Mouse (Mus musculus) frontal cortex, postnatal 36 days (tissue): Measurements from ENCODE around the gene Pnpla3.
"Not testable (repeated sequence)": the region's sequence is repeated elsewhere in the genome, so short reads cannot be mapped to it uniquely, and the experiment has no call there.

ENCODE experiments used
- DNase-seq, 2 experiments: peaks; one replicate each; pipeline ENCODE4 v3.0.0; 2022; ENCODE audit warnings: low spot score in 2 of 2

Gene Pnpla3

DNA sequence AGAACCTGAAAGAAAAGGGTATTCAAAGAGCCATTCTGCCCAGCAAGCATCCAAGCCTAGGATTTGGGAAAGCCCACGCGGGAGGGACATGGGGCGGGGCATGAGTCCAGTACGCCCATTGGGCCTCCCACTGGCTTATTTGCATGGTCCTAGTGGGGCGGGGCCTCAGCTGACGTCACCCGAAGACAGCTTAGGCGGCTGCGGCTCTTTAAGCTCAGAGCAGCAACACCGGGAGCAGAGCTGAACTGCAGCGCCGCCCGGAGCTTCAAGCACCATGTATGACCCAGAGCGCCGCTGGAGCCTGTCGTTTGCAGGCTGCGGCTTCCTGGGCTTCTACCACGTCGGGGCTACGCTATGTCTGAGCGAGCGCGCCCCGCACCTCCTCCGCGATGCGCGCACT is at the start of gene Pnpla3:
Pnpla3 (plus strand) TSS at position 238 of the 400 bp plus-strand sequence.
- peak; percentile 95 to 99 for DNase-seq

DNA sequence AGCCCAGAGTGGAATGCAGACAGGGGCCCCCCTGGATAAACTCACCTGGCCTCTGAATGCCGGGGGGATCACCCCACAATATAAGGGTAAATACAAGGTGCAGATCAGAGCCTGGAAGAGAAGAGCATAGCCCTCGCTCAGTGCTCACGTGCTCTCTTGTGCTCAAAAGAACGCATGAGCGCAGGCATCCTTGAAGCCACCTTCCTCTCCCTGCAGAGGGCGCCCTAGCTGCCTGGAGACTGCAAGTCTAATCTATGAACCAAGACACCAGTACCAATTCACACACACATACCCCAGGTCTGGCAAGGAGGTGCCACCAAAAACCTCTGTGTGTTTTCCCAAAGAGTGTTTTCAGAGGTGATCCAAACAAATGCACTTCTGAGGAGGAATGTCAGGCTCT is 47.0 kb upstream of the Pnpla3 start:
- DNase-seq: no peak

DNA sequence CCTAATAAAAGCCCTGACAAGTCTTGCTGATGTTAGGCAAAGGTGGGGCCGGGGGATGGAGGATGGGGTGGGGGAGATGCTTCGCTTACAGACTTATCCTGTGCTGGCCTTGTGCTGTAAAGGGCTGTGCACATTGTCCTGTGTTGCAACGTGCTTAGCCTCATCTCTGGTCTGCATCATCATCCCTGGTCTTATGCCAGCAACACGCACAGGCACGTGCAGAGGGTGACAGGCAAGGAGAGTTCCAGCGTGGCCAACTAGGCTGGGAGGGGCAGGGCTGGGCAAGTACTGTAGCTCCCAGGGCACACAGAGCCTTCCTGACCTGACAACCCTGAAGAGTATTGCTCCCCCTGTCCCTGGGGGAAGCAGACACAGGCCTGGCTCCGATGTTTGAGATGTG is 46.6 kb upstream of the Pnpla3 start:
- no peak for DNase-seq

DNA sequence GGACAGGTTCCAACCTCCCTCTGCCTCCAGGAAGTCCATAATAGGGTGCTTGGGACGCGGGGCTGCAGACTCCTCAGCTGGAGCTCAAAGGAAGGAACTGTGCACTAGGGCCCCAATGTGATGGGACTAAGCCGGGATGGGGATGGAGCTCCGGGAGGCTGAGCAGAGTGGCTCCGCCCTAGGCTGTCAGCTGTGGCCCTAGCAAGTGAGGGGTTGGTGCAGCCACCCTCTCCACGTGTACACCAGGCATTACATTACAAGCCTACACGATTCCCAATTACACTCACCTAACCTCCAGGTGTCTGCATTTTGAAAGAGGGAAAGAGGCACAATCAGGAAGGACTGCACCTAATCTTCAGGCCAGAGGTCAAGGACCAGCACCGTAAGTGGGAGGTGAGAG is 44.6 kb upstream of the Pnpla3 start, which contains the start of gene Pnpla5:
Pnpla5 (minus strand) TSS at position 101 of the 400 bp plus-strand sequence.
- DNase-seq: no peak

DNA sequence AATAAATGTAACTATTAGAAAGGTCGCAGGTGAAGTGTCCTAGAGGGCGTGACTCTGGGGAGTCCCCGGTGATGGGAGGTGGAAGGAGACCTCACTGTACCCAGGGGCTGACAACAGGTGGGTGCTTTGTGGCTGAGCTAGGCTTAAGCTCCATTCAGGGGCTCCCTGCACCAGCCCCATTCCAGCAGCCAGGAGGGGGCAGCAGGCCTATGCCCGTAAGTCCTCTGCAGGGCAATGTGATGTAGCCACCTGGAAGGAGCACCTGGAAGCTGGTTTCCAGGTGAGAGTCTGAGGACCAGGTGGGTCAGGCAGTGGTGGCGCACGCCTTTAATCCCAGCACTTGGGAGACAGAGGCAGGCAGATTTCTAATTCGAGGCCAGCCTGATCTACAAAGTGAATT is 43.6 kb upstream of the Pnpla3 start:
- DNase-seq: no peak

DNA sequence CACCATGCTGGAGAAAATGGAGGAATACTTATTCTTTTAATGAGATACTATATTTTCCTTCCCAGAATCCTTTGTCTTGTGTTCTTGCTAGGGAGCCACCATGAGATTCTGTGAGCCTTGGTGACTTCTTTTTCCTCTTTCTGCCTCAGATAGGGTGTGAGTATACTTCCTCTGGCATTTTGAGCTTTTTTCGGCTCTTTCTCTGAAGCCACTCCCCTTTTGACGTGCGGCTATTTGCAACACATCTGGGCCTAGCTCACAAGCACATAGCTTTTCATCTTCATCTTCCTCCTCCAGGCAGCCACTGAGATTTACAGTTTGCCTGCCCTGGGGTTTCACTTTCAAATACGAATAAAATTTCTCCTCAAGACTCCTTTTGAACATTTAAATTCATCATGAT is 41.2 kb upstream of the Pnpla3 start:
- no peak for DNase-seq

DNA sequence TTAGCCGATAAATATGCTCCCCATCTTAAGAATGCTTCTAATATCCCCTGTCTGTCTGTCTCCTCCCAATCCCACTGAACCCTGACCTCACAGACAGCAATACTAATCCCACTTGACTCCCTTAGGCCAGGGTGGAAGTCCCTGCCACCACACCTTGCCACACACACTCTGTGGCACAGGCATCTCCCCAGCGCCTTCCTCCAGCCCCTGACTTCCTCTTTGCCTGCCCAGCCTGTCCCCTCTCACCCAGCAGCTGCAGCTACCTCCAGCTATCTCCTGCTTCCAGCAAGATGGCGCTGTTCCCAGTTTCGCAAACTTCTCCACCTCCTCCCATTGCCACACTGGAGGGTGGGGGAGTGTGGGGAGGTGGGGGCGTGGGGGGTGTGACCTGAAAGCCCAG is 40.8 kb upstream of the Pnpla3 start:
- DNase-seq: no peak

DNA sequence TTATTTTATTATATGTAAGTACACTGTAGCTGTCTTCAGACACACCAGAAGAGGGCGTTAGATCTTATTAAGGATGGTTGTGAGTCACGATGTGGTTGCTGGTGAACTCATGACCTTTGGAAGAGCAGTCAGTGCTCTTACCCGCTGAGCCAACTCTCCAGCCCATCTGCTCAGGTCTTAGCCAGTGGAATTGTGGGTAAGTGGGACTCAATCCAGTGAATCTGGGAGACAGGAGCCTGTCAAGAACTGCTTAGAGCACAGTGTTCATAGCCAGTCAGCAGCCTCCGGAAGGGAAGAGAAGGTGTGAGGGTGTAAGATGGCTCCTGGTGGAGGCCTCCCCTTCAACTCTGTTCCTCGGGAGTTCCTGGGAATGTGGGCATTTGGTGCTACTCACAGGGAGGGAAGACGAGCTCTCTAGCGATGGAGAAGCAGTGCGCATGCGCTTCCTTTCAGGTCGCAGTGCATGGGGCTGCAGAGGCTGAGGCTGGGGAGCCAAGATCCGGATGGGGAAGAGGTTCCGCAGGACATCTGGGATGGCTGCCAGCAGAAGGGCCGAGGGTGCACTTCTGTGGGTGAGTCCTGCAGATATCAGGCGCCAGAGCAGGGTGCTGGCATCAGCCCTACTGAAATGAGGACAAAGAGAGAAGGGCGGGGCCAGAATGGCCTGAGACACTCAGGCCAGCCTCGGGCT is 36.4 kb upstream of the Pnpla3 start:
- DNase-seq: peak in 1 of 2 experiments; percentile 10

DNA sequence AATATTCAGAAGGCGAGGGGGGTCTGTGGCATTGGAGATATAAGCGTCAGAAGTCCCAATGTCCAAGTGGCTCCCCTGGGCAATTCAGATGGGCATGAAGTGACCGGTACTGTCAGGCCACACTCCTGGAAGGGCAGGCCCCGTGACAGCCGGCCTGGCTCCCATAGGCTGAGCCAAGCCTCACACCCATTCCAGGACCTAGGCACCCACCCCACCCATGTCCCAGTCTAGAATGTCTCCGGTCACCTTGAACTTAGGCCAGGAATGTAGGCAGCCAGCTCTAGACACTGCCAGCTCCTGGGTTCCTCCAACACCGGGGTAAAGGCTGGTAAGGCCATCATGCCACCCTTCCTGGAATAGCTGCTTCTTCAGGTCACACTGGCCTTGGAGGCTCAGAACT is 35.7 kb upstream of the Pnpla3 start:
- DNase-seq: no peak

DNA sequence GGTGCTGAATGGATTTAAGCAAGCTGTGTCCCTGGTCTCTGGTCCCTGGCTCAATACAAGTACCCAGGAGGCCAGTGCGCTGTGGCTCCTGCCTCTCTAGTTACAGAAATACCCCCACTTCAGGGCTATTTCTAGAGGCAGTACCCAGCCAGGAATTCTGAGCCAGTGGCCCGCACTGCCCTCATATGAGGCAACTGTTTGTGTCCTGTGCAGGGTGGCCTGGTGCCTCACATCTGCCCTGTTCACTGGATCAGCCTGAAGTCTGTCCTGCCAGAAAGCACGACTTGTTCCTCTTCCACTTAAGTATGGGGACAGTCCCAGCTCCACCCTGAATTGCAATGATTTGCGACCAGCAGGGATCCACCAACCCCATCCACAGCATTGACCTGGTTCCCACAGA is 34.2 kb upstream of the Pnpla3 start:
- no peak for DNase-seq

DNA sequence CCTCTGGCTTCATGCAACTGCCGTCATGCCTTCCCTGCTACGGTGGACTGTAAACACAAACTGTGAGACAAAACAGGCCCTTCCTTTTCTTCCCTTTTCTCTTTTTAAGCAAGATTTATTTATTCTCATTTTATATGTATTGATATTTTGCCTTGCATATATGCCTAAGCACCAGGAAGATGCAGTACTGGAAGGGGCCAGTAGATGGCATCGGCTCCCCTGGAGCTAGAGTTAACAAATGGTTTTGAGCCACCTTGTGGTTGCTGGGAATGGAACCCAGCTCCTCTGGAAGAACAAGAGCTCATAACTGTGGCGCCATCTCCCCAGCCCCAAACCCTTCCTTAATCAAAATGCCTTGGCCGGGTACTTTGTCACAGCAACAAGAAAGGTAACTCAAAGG is 32.2 kb upstream of the Pnpla3 start:
- no peak for DNase-seq

DNA sequence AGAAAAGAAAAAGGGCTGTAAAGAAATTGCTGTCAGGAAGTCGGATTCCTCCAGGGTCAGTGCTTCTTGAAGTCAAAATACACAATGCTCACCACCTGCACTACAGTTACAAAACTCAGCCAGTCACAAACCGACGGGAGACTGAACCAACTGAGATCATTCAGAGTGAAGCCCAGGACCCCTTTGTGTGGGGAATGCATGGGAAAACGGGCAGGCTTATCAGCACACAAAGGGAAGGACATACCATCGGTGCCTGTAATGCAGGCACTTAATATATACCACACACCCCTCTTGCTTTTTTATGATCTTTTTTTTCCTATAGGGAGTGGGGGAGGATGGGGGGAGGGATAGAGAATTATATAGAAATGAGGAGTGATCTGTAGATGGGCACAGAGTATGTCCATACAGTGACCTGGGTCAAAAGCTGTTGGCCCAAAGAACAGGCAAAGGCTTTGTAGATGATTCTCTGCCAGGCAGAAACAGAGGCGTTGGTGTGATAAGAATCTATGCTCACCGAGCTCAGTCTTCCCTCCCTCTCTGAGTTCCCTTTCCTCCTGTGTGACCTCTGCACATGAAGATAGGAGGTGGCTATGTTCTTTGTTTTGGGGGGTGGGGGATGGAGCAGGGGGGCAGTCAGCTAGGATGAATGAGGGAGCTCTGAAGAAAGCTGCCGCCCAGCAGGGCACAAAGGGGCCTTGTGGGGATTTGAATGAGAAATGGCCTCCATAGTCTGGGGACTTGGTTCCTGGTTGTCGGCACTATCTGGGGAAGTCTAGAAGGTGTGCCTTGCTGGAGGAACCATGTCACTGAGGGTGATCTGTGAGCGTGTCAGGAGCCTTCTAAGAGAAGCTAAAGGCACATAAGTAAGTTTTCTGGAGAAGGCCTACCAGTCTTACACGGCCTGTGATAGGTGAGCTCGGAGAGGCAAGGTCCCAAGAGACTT is 30.9 kb upstream of the Pnpla3 start:
- DNase-seq: no peak

DNA sequence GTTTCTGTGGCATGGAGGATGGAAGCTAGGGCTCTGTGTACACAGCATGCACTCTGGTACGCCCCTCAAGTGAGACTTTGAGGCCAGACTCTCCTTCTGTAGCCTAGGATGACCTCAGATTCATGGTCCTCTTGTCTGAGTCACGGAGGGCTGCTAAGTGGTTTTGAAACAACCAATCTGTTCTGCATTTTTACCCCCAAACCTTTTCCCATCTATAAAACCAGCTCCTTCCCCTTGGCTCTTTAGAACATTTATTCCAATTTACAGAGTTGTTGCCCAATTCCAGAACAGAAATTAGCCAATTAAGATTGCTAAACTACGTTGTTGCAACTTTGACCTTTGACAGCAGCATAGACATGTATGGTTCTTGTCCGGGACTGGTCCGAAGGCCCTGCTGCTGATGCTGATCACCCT is 28.0 kb upstream of the Pnpla3 start:
- DNase-seq: no peak

DNA sequence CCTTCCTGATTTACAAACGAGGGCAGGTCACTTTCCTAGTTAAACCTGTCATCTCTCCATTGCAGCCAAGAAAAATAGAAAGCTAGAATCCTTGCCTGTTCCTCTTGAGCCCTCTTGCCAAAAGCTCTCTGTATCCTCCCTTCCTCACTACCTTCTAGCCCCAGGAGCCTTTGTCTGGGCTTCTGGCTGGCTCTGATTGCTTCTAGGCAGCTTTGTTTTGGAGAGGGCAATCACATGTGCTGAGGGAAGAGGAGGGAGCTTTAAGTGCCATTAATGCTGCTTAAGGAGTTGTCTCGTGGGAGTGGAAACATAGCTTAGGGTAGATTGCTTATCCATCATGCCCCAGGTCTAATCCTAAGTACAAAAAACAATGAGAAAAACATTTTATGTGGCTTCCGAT is 27.5 kb upstream of the Pnpla3 start:
- DNase-seq: no peak

DNA sequence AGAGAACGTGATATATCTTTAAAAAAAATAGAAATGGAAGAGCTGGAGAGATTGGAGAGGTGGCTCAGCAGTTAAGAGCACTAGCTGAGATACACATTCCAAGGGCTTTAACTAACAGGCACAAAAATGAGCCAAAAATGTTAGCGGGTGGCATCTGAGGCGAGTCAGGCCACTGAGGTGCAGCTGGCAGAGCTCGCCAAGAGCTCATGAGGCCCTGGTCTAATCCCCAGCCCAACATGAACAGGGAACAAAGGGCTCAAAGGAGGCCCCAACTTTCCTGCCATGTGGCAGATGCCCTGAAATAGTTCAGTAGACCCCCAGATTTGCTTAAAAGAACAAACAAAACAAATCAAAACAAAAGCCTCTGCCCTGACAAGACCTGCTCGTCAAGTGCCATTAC is 26.7 kb upstream of the Pnpla3 start:
- DNase-seq: no peak

DNA sequence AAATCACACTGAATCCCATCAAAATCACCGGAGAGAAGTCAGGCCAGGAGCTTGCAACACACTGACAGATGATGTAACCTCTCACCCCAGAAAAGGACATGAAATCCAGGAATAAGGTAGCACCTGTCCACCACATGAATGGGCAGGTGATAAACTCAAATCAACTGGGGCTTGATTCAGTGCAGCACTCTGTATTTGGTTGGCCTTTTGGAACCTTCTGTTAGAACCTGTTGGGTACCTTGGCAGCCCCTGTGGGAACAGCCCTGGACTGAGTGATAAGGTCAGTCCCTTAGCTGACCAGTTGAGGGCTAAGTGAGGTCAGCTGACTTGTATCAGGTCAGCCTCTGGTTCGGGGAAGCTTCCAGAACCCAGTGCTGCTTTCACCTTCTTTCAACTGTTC is 11.5 kb upstream of the Pnpla3 start:
- DNase-seq: no peak

DNA sequence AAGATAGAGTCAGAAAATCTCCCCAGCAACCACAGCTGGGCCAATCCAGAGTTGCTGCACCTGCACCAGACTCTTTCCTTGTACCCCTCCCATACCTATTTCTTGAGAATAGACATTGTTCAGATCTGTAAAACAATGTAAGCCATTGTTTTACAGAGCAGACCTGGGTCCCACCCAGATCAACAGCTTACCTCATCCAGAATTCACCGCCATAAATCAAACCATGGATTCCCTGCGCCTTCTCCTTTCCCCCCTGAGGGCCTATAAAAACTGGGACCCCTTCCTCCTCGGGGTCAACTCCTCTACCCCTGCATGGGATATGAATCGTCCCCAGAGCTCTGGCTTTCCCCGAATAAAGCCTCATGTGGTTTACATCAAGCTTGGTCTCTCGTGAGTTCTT is 10.1 kb upstream of the Pnpla3 start:
- DNase-seq: not testable (repeated sequence)

DNA sequence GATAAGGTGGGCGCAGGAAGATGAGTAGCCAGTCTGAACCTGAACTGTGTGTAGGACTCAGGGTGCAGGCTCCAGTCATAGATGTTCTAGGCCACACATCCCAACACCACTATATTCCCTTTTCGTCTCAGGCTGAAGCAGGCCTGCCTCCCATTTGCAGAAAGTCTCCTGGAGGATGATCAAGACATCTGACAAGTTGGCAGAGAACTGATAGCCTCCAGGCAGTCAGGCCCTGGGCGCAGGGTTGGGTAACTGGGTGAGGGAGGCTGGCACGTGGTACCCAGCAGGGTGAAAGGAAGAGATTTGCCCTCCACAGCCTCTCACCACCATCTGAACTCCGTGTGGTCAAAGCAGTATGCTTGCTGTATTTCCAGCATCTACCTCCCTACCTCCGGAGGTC is 5.8 kb upstream of the Pnpla3 start:
- DNase-seq: no peak

DNA sequence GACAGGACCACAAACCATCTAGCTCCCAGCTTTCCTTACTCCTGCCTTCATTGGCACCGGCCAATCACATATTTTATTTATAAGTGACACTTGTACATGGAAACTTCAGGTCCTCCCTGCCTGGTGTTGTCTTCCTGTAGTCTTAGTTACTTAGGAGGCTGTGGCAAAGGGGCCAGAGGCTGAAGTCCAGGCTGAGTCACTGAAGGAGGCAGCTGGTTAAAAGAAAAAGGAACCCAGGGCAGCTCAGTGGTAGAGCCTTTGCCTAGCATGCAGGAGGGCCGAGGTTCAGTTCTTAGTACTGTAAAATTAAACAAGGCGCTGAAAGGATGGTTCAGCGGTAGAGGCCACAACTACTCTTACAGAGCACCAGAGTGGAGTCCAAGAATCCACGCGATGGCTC is 819 bp upstream of the Pnpla3 start:
- DNase-seq: no peak

DNA sequence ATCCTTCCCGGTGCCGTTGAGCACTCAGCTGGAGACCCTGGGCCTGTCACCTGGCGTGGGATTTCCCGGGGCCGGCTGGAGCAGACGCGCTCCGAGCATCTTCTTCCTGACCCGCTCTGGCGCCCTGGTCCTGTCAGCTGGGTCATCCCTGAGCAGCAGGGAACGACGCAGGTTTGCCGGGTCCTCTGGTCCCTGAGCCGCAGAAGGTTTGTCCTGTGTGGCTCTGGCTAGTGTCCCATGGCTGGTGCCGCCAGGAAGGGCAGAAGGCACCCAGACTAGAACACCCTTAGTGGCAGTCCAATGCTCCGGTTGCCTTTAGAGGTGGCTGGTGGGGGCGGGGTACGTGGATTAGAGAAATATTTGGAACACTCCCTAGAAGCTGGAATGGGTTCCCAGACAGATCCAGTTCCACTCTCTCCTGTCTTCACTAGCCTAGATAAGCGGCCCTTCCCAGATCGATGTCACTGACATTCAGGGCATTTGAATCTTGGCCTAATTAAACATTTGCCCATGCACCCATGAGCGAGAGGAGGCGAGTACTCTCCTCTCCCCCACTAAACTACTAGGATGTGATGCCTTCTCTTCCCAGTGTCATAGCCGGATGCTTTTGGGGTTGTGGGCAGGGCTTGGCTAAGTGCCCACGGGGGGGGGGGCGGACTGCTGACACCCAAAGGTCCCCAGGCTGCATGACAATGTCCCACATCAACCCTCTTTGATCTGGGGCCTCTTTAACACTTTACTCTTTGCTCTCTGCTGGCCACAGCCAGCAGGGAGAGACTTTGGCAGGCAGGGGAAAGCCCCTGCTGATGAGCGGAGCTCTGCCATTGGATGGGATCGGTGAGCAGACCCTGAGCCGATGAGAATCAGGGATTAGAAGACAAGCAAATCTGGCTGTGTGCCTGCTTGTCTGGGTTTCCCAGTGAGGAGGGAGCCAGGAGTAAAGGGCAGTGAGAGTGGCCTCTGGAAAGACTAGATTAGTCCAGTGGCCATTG is 829 bp downstream of the Pnpla3 start:
- no peak for DNase-seq

DNA sequence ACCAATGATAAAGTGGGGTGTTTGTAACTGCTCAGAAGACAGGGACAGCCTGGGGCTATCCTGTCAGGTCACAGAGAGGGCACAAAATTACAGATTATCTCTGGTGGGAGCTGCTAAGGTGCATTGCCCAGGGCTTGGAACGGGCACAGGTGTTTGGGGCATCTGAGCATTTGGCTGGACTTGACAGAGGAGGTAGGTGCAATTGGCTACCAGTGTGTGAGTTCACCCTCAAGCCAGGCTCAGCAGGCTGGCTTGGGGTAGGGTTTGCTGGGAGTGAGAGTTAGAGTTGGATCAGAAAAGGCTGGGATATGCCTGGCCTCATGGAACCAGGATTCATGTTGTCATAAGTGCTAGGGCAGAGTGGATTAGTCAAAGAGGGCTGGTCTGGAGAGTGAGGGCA is 1.9 kb downstream of the Pnpla3 start:
- DNase-seq: no peak

DNA sequence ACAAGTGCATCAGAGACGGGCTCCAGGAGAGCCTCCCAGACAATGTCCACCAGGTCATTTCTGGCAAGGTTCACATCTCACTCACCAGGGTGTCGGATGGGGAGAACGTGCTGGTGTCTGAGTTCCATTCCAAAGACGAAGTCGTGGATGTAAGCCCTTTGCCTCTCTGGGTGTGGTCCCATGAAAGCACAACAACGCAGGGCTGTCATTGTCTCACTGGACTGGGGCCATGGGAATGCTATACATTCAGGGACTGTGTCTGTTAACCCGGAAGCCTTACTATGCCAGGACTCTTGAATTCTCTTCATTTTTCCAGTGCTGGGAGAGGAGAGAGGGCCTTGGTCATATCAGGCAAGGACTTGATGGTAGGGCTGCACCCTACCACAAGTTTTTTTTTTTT is 3.5 kb downstream of the Pnpla3 start:
- no peak for DNase-seq
